17 mouse cellular contexts compared by ENCODE assay signal in the genomic region with DNA sequence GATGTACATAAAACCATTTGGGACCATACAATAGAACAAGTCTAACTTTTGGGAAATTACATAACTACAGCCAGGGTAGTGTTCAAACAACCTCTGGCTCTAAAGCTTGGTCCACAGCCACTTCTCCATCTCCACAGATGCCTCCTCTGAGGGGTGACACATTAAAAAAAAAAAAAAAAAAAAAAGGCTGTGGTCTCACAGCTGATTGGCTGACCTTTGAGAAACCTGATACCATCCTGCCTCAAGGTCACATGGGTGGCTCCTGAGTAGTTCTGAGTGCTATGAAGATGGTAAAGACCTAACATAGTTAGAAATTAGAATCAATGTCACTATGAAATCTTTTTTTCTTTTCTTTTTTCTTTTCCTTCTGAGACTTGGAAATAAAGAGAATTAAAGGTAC.
"Had no signal": no experiment of that assay in that cellular context is flagged by ENCODE, and none has a peak within 500 bp of the region (broad histone marks: within the 10 kb centered on the region; RNA-seq: fewer than 3 reads in every experiment).

No protein-coding gene starts in this region.

- DNase-seq: lung, adult 18-20 months; lung, embryonic 14.5 days; lung, postnatal 10 days; lung, postnatal 4 days; midbrain, embryonic 14.5 days; retina, postnatal 1 day; right cerebral cortex, adult 18-20 months; right cerebral cortex, postnatal 25 days; right cerebral cortex, postnatal 4 days; spleen, adult 18-20 months; thymus, adult 2 months; thymus, postnatal 25 days had no signal

- H3K27me3 ChIP-seq: midbrain, embryonic 12.5 days; neural tube, embryonic 13.5 days; neural tube, embryonic 15.5 days had no signal

- H3K4me3 ChIP-seq: midbrain, embryonic 10.5 days; midbrain, embryonic 12.5 days; myocyte; neural tube, embryonic 13.5 days; neural tube, embryonic 15.5 days had no signal

- H3K27ac ChIP-seq: midbrain, embryonic 10.5 days; midbrain, embryonic 12.5 days; neural tube, embryonic 13.5 days; neural tube, embryonic 15.5 days had no signal

- H3K9me3 ChIP-seq: midbrain, embryonic 10.5 days; midbrain, embryonic 12.5 days; neural tube, embryonic 13.5 days; neural tube, embryonic 15.5 days had no signal

- H3K36me3 ChIP-seq: midbrain, embryonic 10.5 days; midbrain, embryonic 12.5 days; neural tube, embryonic 13.5 days; neural tube, embryonic 15.5 days had no signal

- H3K4me1 ChIP-seq: midbrain, embryonic 10.5 days; midbrain, embryonic 12.5 days; neural tube, embryonic 13.5 days; neural tube, embryonic 15.5 days had no signal
